Mouse (Mus musculus) ovary, adult 18-20 months (tissue): Measurements from ENCODE around the gene Tenm4.

Experiments
- DNase-seq: peaks from one replicate; pipeline ENCODE4 v3.0.0; 2022; ENCODE audit warnings: low spot score, mixed read lengths

Tenm4 gene

GRCm38 (mm10) chr7:96773585-96774225 is 602.7 kb downstream of the Tenm4 start:
- no peak for DNase-seq

GRCm38 (mm10) chr7:96775080-96775486 is 604.0 kb downstream of the Tenm4 start:
- no peak for DNase-seq

- no peak for DNase-seq
Observed at GRCm38 (mm10) chr7:96777938-96778600, 607.0 kb downstream of the Tenm4 start.

- DNase-seq: no peak
Observed at GRCm38 (mm10) chr7:96778601-96778969, 607.5 kb downstream of the Tenm4 start.

GRCm38 (mm10) chr7:96780556-96780955 is 609.5 kb downstream of the Tenm4 start:
- no peak for DNase-seq

GRCm38 (mm10) chr7:96781068-96781467 is 610.0 kb downstream of the Tenm4 start:
- no peak for DNase-seq

- no peak for DNase-seq
Observed at GRCm38 (mm10) chr7:96782686-96783085, 611.6 kb downstream of the Tenm4 start.

GRCm38 (mm10) chr7:96785808-96786207 is 614.8 kb downstream of the Tenm4 start:
- no peak for DNase-seq

GRCm38 (mm10) chr7:96786262-96787044 is 615.4 kb downstream of the Tenm4 start:
- DNase-seq: no peak

GRCm38 (mm10) chr7:96788135-96788534 is 617.1 kb downstream of the Tenm4 start:
- no peak for DNase-seq

- DNase-seq: no peak
Observed at GRCm38 (mm10) chr7:96790326-96790725, 619.3 kb downstream of the Tenm4 start.

GRCm38 (mm10) chr7:96792456-96793229 is 621.6 kb downstream of the Tenm4 start:
- DNase-seq: no peak

GRCm38 (mm10) chr7:96796033-96796741 is 625.1 kb downstream of the Tenm4 start:
- DNase-seq: peak; percentile 93

GRCm38 (mm10) chr7:96796788-96797485 is 625.9 kb downstream of the Tenm4 start:
- peak; percentile 84 for DNase-seq

GRCm38 (mm10) chr7:96797716-96798332 is 626.8 kb downstream of the Tenm4 start:
- no peak for DNase-seq

- DNase-seq: no peak
Observed at GRCm38 (mm10) chr7:96799816-96800215, 628.8 kb downstream of the Tenm4 start.

GRCm38 (mm10) chr7:96801368-96801767 is 630.3 kb downstream of the Tenm4 start:
- no peak for DNase-seq

GRCm38 (mm10) chr7:96802216-96802615 is 631.2 kb downstream of the Tenm4 start:
- no peak for DNase-seq

- no peak for DNase-seq
Observed at GRCm38 (mm10) chr7:96806561-96806960, 635.5 kb downstream of the Tenm4 start.

- no peak for DNase-seq
Observed at GRCm38 (mm10) chr7:96807281-96808058, 636.4 kb downstream of the Tenm4 start.
